Mouse (Mus musculus) MEL-GATA-1-ER (cell line): ENCODE results near the gene Adgrb3.
"Not testable (repeated sequence)": the region's sequence is repeated elsewhere in the genome, so short reads cannot be mapped to it uniquely, and the experiment has no call there.

Experiments used
- DNase-seq: peaks from one replicate; pipeline ENCODE4 v3.0.0-alpha.2; 2012; ENCODE audit warnings: low read depth; ENCODE audit errors: extremely low read depth

Gene Adgrb3

GRCm38 (mm10) chr1:25745575-25745974 lies 83.9 kb downstream of the Adgrb3 start:
- no peak for DNase-seq

GRCm38 (mm10) chr1:25744736-25745135 lies 84.8 kb downstream of the Adgrb3 start:
- no peak for DNase-seq

- no peak for DNase-seq
Observed at GRCm38 (mm10) chr1:25729844-25730243, 99.7 kb downstream of the Adgrb3 start.

GRCm38 (mm10) chr1:25711474-25711873 lies 118.0 kb downstream of the Adgrb3 start:
- no peak for DNase-seq

- no peak for DNase-seq
Observed at GRCm38 (mm10) chr1:25706299-25706698, 123.2 kb downstream of the Adgrb3 start.

- DNase-seq: no peak
Observed at GRCm38 (mm10) chr1:25698702-25699250, 130.7 kb downstream of the Adgrb3 start.

- no peak for DNase-seq
Observed at GRCm38 (mm10) chr1:25697179-25697578, 132.3 kb downstream of the Adgrb3 start.

- no peak for DNase-seq
Observed at GRCm38 (mm10) chr1:25696771-25697170, 132.7 kb downstream of the Adgrb3 start.

- DNase-seq: no peak
Observed at GRCm38 (mm10) chr1:25682118-25682517, 147.4 kb downstream of the Adgrb3 start.

- DNase-seq: no peak
Observed at GRCm38 (mm10) chr1:25679656-25680055, 149.9 kb downstream of the Adgrb3 start.

GRCm38 (mm10) chr1:25652717-25653116 lies 176.8 kb downstream of the Adgrb3 start:
- DNase-seq: no peak

- DNase-seq: no peak
Observed at GRCm38 (mm10) chr1:25644256-25644655, 185.3 kb downstream of the Adgrb3 start.

GRCm38 (mm10) chr1:25621458-25621857 lies 208.0 kb downstream of the Adgrb3 start:
- DNase-seq: no peak

GRCm38 (mm10) chr1:25616954-25617353 lies 212.6 kb downstream of the Adgrb3 start:
- no peak for DNase-seq

GRCm38 (mm10) chr1:25610776-25611175 lies 218.7 kb downstream of the Adgrb3 start:
- DNase-seq: not testable (repeated sequence)

- DNase-seq: no peak
Observed at GRCm38 (mm10) chr1:25598941-25599340, 230.6 kb downstream of the Adgrb3 start.

- DNase-seq: no peak
Observed at GRCm38 (mm10) chr1:25588568-25589118, 240.9 kb downstream of the Adgrb3 start.

GRCm38 (mm10) chr1:25581698-25582097 lies 247.8 kb downstream of the Adgrb3 start:
- no peak for DNase-seq

GRCm38 (mm10) chr1:25577836-25578235 lies 251.7 kb downstream of the Adgrb3 start:
- DNase-seq: no peak

- DNase-seq: no peak
Observed at GRCm38 (mm10) chr1:25576598-25576997, 252.9 kb downstream of the Adgrb3 start.

- DNase-seq: no peak
Observed at GRCm38 (mm10) chr1:25568096-25568495, 261.4 kb downstream of the Adgrb3 start.

- DNase-seq: no peak
Observed at GRCm38 (mm10) chr1:25546072-25546471, 283.4 kb downstream of the Adgrb3 start.

GRCm38 (mm10) chr1:25543915-25544314 lies 285.6 kb downstream of the Adgrb3 start:
- no peak for DNase-seq
